Mouse (Mus musculus) CH12.LX (cell line): ENCODE results near the gene Alyref.

Source experiments
- BHLHE40 ChIP-seq: IDR thresholded peaks from 2 replicates; pipeline ENCODE4 v1.6.1; 2011; ENCODE audit warnings: mild to moderate bottlenecking, low read depth, low read length, improper control_type of control experiment
- CTCF ChIP-seq, 2 experiments: IDR thresholded peaks in 1 of 2; conservative IDR thresholded peaks in 1 of 2; 2 replicates each; pipeline ENCODE4 v1.5.1; 2011 to 2012; ENCODE audit warnings: low read depth in 2 of 2, low read length in 2 of 2, improper control_type of control experiment in 1 of 2, inconsistent platforms in 1 of 2, mild to moderate bottlenecking in 1 of 2, moderate library complexity in 1 of 2
- MAX ChIP-seq: IDR thresholded peaks from 2 replicates; pipeline ENCODE4 v1.6.1; 2011; ENCODE audit warnings: low read length, improper control_type of control experiment
- NELFE ChIP-seq: IDR thresholded peaks from 2 replicates; pipeline ENCODE4 v1.6.1; 2011; ENCODE audit warnings: low read depth, low read length, improper control_type of control experiment
- POLR2A ChIP-seq: IDR thresholded peaks from 2 replicates; pipeline ENCODE4 v1.6.1; 2011; ENCODE audit warnings: low read depth, mild to moderate bottlenecking, improper control_type of control experiment, low read length

DNA sequence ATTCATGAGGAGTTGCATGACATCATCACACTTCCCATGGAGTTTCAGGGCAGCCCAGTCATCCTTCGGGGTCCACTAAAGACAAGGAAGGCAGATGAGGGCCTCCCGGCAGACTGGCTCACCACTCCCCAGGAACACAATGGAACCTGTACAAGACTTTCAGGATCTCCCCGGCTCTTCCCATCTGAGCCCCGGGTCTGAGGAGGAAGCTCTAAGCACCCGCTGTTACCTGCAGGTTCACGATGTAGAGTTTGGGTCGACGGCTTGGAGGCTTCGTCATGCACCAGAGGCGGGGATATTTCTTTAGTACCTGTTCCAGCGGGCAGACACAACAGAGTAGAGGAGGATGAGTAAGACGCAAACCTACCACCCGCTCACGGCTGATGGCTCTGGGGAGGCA lies 22.0 kb upstream of the Alyref start:
- TF ChIP-seq CTCF (conservative IDR thresholded peaks at IDR 0.05 in 1 of 2, IDR thresholded peaks at IDR 0.05 in 1 of 2; ENCODE audit: low read depth in 2 of 2, low read length in 2 of 2) (no peak), POLR2A (no peak), NELFE (no peak), MAX (no peak), BHLHE40 (no peak)
